Mouse (Mus musculus): Measurements from ENCODE around the gene Hoxb5.

Gene Hoxb5

DNA sequence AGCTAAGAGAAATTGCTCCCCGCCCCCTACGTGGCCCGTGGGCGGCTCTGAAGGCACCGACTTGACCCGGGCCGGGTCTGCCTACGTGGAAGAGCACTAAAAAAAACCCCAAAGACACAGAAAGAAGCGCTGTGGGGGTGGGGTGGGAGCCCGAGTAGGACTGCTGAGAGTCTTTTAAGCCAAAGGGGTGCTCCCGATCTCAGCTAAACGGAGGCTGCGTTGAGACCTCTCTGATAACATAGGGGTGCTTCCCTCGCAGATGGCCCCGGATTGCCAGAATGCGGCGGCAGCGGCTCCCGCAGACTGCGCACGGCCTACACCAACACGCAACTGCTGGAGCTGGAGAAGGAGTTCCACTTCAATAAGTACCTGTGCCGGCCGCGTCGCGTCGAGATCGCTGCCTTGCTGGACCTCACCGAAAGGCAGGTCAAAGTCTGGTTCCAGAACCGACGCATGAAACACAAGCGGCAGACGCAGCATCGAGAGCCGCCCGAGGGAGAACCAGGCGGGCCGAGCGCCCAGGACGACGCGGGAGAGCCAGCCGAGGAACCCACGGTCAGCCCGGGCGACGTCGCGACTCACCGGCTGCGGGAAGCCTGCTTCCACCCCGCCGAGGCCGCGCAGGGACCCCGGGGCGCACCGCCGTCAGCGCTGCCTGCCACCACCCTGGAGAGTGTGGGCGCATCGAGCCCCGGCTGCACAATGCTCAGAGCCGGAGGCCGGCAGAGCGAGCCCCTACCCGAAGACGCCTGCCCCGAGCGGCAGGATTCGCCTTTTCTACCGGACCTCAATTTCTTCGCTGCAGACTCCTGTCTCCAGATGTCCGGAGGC lies 49.8 kb downstream of the Hoxb5 start:
- DNase-seq (ENCODE audit: low read depth, low spot score) = peak; percentile 15

- DNase-seq (ENCODE audit: low read depth, low spot score) = no peak
Measured at GRCm38 (mm10) chr11:96353522-96353841, 50.3 kb downstream of the Hoxb5 start.

DNA sequence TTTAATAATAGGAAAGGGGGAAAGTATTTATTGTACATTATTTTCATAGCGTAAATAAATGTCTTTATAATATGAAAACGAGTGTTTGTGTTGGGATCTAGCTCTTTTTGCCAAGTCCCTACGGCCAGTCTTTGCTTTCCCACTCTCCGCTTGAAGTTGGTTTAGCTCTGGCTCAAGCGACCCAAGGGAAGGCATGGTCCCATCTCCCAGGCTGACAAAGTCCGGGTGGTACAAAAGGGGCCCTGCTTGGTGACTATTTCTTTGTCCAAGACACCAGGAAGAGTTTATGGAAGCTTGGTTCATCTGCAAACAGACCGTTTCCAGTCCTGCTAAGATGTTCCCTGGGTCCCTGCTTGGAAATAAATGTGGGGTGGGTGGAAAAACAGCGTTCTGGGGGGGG lies 50.8 kb downstream of the Hoxb5 start:
- DNase-seq (ENCODE audit: low read depth, low spot score) = no peak

DNA sequence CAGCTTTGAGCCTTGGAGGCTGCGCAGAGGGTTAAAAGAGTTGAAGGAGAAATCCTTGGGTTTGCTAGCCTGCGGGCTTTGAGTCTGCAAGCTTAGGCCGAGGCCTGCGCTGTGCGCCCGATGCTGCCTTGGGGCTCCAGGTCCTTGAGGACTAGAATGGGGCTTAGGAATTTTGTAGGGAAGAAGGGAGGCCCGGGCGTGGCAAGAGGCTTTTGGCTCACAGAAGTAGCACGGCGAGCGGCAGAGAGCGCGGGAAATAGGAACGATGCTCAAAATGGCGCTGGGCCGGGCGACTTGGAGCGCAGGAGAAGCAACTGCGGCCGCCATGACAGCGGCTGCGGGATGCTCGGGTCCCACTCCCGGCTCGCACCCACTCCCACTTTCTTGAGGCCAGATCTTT lies 51.2 kb downstream of the Hoxb5 start:
- DNase-seq (ENCODE audit: low read depth, low spot score) = no peak

DNA sequence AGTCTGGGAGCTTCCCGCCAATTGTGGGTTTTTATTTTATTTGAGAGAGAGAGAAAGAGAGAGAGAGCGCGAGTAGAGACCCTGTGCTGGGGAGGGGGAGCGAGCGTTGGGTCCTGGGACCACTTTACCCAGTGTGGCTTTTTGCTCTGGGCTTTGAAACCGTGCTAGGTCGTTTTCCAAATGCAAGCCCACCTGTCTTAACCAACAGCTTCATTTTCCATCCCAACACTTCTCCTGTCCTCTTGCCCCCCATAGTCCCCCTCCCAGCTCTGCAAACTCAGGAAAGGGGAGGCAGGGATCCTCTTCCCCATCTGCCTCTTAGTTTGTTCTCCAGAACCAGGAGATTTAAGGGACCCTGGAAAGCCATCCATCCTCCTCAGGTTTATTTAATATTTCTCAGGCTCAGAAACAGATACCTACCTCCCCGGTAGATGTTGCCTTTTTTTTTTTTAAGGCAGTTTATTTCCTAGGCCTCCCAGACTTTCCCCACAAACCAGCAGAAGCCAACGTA lies 51.7 kb downstream of the Hoxb5 start:
- DNase-seq (ENCODE audit: low read depth, low spot score) = no peak
